Mouse (Mus musculus): Measurements from ENCODE around the gene Jagn1. TPM values are rescaled to one million over a fixed set of nuclear protein-coding genes. Genes with fewer than 3 reads are reported as not detected.

Jagn1 gene
- polyA plus RNA-seq, 1 experiment, result 14.4 TPM

DNA sequence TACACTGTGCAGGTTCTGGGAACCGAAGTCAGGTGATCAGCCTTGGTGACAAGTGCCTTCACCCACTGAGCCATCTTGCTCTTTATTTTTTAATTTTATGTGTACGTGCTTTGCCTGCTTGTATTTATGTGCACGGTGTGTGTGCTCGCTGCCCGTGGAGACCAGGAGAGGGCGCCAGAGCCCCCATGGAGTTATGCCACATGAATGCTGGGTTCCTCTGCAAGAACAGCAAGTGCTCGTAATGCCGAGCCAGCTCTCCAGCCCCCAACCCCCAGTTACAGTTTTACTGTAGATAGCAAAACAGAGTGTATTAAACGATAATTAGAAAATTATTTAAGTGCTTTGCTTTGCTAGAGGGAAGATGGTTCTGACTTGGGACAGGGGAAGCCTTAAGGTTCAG is 35.7 kb upstream of the Jagn1 start:
- 83% methylated on average over 9 of the region's 9 CpGs for WGBS
- TF ChIP-seq POLR2A (IDR thresholded peaks at IDR 0.05; ENCODE audit: borderline replicate concordance, control insufficient read depth, low read depth, low read length) (no peak), CTCF (IDR thresholded peaks at IDR 0.05; ENCODE audit: control insufficient read depth, insufficient read depth, low read length) (peak; percentile 55)
- H3K4me1 ChIP-seq (ENCODE audit: control insufficient read depth, insufficient read depth, low read length), result no peaks in the 10 kb centered on the region
- no peak overlapping the region for H3K4me3 ChIP-seq (replicated peaks; ENCODE audit: control insufficient read depth, low read depth, low read length)
- H3K27ac ChIP-seq (ENCODE audit: control insufficient read depth, insufficient read depth, low read depth, low read length, poor library complexity), result no peak overlapping the region

GRCm38 (mm10) chr6:113410001-113410400 is 32.4 kb upstream of the Jagn1 start:
- 89% methylated on average over 1 of the region's 1 CpGs for WGBS
- Histone ChIP-seq H3K4me1 (ENCODE audit: control insufficient read depth, insufficient read depth, low read length) (no peaks in the 10 kb centered on the region), H3K4me3 (replicated peaks; ENCODE audit: control insufficient read depth, low read depth, low read length) (no peak overlapping the region), H3K27ac (ENCODE audit: control insufficient read depth, insufficient read depth, low read depth, low read length, poor library complexity) (no peak overlapping the region)
- TF ChIP-seq CTCF (IDR thresholded peaks at IDR 0.05; ENCODE audit: control insufficient read depth, insufficient read depth, low read length) (no peak), POLR2A (IDR thresholded peaks at IDR 0.05; ENCODE audit: borderline replicate concordance, control insufficient read depth, low read depth, low read length) (no peak)

GRCm38 (mm10) chr6:113416416-113416815 is 26.0 kb upstream of the Jagn1 start:
- 58% methylated on average over 5 of the region's 5 CpGs for WGBS
- TF ChIP-seq CTCF (IDR thresholded peaks at IDR 0.05; ENCODE audit: control insufficient read depth, insufficient read depth, low read length) (no peak), POLR2A (IDR thresholded peaks at IDR 0.05; ENCODE audit: borderline replicate concordance, control insufficient read depth, low read depth, low read length) (no peak)
- no peak overlapping the region for H3K27ac ChIP-seq (ENCODE audit: control insufficient read depth, insufficient read depth, low read depth, low read length, poor library complexity)
- H3K4me1 ChIP-seq (ENCODE audit: control insufficient read depth, insufficient read depth, low read length), result peaks cover 2% of the 10 kb centered on the region; the same call in 1 of the 2 replicates
- no peak overlapping the region for H3K4me3 ChIP-seq (replicated peaks; ENCODE audit: control insufficient read depth, low read depth, low read length)

DNA sequence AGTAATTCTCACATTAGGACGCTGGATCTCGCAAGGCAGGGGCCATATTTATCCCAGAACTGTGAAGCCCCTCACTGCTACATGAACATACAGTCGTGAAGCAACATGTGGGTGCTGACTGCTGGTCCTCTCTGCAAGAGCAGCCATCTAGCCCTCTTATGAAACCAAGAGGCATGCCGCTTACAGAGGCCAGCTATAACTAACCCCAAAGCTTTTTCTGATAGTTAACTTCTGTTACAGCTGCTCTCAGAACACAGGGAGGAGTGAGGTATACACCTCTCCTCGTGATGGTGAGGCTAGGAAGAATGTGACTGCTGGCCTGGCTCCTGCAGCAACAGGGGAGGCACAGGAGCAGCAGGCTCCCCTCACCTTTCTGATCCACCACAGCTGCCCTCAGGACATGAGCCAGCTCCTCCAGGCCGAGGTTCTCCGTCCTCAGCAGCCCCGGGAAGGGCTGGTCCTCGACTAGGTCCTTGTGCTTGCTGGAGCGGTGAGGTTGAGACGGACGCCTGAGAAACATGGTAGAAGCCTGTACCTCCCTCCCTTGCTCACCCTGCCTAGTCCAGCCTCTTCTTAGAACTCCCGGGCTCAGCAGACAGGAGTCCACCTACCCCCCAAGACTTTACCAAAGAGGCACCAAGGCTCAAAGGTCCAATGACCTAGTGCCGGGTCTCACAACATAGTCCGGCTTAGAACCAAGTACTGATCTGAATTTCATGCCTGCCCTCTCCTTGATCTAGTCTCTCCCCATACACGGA is 23.7 kb upstream of the Jagn1 start:
- 11% methylated on average over 16 of the region's 16 CpGs for WGBS

GRCm38 (mm10) chr6:113419199-113419587 is 23.2 kb upstream of the Jagn1 start, which contains the start of gene Rpusd3:
Rpusd3 (minus strand) TSS chr6:113419340.
- under 1% methylated on average over 25 of the region's 25 CpGs for WGBS
- peaks cover 2% of the 10 kb centered on the region; the same call in 1 of the 2 replicates for H3K4me1 ChIP-seq (ENCODE audit: control insufficient read depth, insufficient read depth, low read length)
- TF ChIP-seq POLR2A (IDR thresholded peaks at IDR 0.05; ENCODE audit: borderline replicate concordance, control insufficient read depth, low read depth, low read length) (peak; percentile 71; the same call in 1 of the 2 replicates), CTCF (IDR thresholded peaks at IDR 0.05; ENCODE audit: control insufficient read depth, insufficient read depth, low read length) (no peak)
- H3K27ac ChIP-seq (ENCODE audit: control insufficient read depth, insufficient read depth, low read depth, low read length, poor library complexity), result no peak within 1 kb of the TSS; the same call in 1 of the 2 replicates
- peak within 1 kb of the TSS; percentile 77 for H3K4me3 ChIP-seq (replicated peaks; ENCODE audit: control insufficient read depth, low read depth, low read length)

More for the DNA sequence above, 23.7 kb upstream of the Jagn1 start:
- Histone ChIP-seq H3K4me1 (ENCODE audit: control insufficient read depth, insufficient read depth, low read length) (peaks cover 2% of the 10 kb centered on the region; the same call in 1 of the 2 replicates), H3K27ac (ENCODE audit: control insufficient read depth, insufficient read depth, low read depth, low read length, poor library complexity) (no peak overlapping the region; the same call in 1 of the 2 replicates), H3K4me3 (replicated peaks; ENCODE audit: control insufficient read depth, low read depth, low read length) (peak overlapping the region; percentile 77)
- TF ChIP-seq CTCF (IDR thresholded peaks at IDR 0.05; ENCODE audit: control insufficient read depth, insufficient read depth, low read length) (no peak), POLR2A (IDR thresholded peaks at IDR 0.05; ENCODE audit: borderline replicate concordance, control insufficient read depth, low read depth, low read length) (no peak)

GRCm38 (mm10) chr6:113423000-113423399 is 19.4 kb upstream of the Jagn1 start:
- no peak for TF ChIP-seq CTCF (IDR thresholded peaks at IDR 0.05; ENCODE audit: control insufficient read depth, insufficient read depth, low read length)
- no peak for TF ChIP-seq POLR2A (IDR thresholded peaks at IDR 0.05; ENCODE audit: borderline replicate concordance, control insufficient read depth, low read depth, low read length)
- Histone ChIP-seq H3K27ac (ENCODE audit: control insufficient read depth, insufficient read depth, low read depth, low read length, poor library complexity) (no peak overlapping the region), H3K4me1 (ENCODE audit: control insufficient read depth, insufficient read depth, low read length) (peaks cover 2% of the 10 kb centered on the region; the same call in 1 of the 2 replicates), H3K4me3 (replicated peaks; ENCODE audit: control insufficient read depth, low read depth, low read length) (no peak overlapping the region)
- WGBS, result 37% methylated on average over 4 of the region's 4 CpGs

DNA sequence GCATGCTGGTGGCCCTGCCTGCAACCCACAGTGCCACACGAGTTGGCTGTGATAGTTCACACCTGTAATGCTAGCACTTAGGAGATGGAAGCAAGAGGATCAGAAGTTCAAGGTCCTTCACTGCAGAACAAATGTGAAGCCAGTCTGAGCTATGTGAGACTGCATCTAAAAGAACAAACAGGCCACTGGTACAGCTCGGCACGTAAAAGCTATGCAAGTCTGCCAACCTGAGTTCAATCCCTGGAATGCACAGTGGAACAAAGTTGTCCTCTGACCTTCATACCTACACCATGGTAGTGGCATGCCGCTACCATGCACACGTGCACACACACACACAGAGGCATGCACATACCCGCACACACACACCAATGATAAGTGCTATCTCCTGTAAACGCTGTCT is 18.2 kb upstream of the Jagn1 start:
- H3K4me1 ChIP-seq (ENCODE audit: control insufficient read depth, insufficient read depth, low read length), result no peaks in the 10 kb centered on the region; the same call in 1 of the 2 replicates
- no peak overlapping the region for H3K27ac ChIP-seq (ENCODE audit: control insufficient read depth, insufficient read depth, low read depth, low read length, poor library complexity)
- no peak overlapping the region for H3K4me3 ChIP-seq (replicated peaks; ENCODE audit: control insufficient read depth, low read depth, low read length)
- TF ChIP-seq CTCF (IDR thresholded peaks at IDR 0.05; ENCODE audit: control insufficient read depth, insufficient read depth, low read length) (no peak), POLR2A (IDR thresholded peaks at IDR 0.05; ENCODE audit: borderline replicate concordance, control insufficient read depth, low read depth, low read length) (no peak)
- 81% methylated on average over 7 of the region's 7 CpGs for WGBS

DNA sequence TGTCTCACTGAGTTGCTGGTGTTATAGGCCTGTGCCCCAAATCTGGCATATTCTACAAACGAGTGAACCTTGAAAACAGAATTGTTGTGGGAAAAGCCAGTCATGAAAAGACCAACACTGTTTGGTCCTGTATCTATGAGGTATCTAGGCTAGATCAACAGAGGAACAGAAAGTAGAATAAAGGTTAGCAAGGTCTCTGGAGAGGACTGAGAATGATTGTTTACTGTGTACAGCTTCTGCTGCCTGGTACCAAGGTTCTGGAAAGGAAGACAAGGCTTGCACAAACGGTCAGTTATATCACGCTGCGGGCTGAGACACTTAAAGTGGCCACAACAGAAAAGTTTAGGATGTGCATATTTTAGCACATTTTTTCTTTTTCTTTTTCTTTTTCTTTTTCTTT is 15.7 kb upstream of the Jagn1 start:
- 91% methylated on average over 4 of the region's 4 CpGs for WGBS
- H3K4me1 ChIP-seq (ENCODE audit: control insufficient read depth, insufficient read depth, low read length), result no peaks in the 10 kb centered on the region
- no peak overlapping the region for H3K4me3 ChIP-seq (replicated peaks; ENCODE audit: control insufficient read depth, low read depth, low read length)
- H3K27ac ChIP-seq (ENCODE audit: control insufficient read depth, insufficient read depth, low read depth, low read length, poor library complexity), result no peak overlapping the region
- TF ChIP-seq CTCF (IDR thresholded peaks at IDR 0.05; ENCODE audit: control insufficient read depth, insufficient read depth, low read length) (no peak), POLR2A (IDR thresholded peaks at IDR 0.05; ENCODE audit: borderline replicate concordance, control insufficient read depth, low read depth, low read length) (no peak)
